Mouse (Mus musculus) ES-E14 (cell line): ENCODE results near the gene Otud7a.

ENCODE experiments used
- CHD2 ChIP-seq: IDR thresholded peaks from 2 replicates; pipeline ENCODE4 v1.6.1; 2014; ENCODE audit warnings: mild to moderate bottlenecking, low read depth, low read length, inconsistent platforms
- MAFK ChIP-seq: IDR thresholded peaks from 2 replicates; pipeline ENCODE4 v1.6.1; 2014; ENCODE audit warnings: mild to moderate bottlenecking, low read depth, low read length, inconsistent platforms; ENCODE audit not compliant: insufficient read depth
- ZNF384 ChIP-seq: IDR thresholded peaks from 2 replicates; pipeline ENCODE4 v1.6.1; 2012; ENCODE audit warnings: low read depth, low read length, inconsistent platforms

GRCm38 (mm10) chr7:63468258-63468657, 23.7 kb downstream of the Otud7a start:
- no peak for TF ChIP-seq CHD2
- TF ChIP-seq MAFK: no peak
- no peak for TF ChIP-seq ZNF384
